Mouse (Mus musculus) MEL-GATA-1-ER (cell line): ENCODE results near the gene Cep78.

ENCODE experiments used
- DNase-seq: peaks from one replicate; pipeline ENCODE4 v3.0.0-alpha.2; 2012; ENCODE audit warnings: low read depth; ENCODE audit errors: extremely low read depth

Cep78 gene

GRCm38 (mm10) chr19:15910987-15911386, 73.8 kb downstream of the Cep78 start:
- DNase-seq, result peak; percentile 50

GRCm38 (mm10) chr19:15910488-15910887, 74.3 kb downstream of the Cep78 start:
- DNase-seq, result peak; percentile 59

GRCm38 (mm10) chr19:15908016-15908415, 76.8 kb downstream of the Cep78 start:
- DNase-seq, result no peak
